Mouse (Mus musculus) heart, adult 18-20 months (tissue): ENCODE data around the gene Prkce. TPM values are rescaled to one million over a fixed set of nuclear protein-coding genes. Genes with fewer than 3 reads are reported as not detected.

Experiments
- DNase-seq, 2 experiments: peaks; one replicate each; pipeline ENCODE4 v3.0.0; 2021 to 2022; ENCODE audit warnings: mixed read lengths in 1 of 2
- total RNA-seq, 2 experiments: library from RNA; stranded (reverse); gene quantifications; 2 replicates each; pipeline ENCODE4 v1.2.3; 2021

Gene Prkce
- total RNA-seq, 2 experiments from 2014 or later, result 26.1 to 27.0 TPM

DNA sequence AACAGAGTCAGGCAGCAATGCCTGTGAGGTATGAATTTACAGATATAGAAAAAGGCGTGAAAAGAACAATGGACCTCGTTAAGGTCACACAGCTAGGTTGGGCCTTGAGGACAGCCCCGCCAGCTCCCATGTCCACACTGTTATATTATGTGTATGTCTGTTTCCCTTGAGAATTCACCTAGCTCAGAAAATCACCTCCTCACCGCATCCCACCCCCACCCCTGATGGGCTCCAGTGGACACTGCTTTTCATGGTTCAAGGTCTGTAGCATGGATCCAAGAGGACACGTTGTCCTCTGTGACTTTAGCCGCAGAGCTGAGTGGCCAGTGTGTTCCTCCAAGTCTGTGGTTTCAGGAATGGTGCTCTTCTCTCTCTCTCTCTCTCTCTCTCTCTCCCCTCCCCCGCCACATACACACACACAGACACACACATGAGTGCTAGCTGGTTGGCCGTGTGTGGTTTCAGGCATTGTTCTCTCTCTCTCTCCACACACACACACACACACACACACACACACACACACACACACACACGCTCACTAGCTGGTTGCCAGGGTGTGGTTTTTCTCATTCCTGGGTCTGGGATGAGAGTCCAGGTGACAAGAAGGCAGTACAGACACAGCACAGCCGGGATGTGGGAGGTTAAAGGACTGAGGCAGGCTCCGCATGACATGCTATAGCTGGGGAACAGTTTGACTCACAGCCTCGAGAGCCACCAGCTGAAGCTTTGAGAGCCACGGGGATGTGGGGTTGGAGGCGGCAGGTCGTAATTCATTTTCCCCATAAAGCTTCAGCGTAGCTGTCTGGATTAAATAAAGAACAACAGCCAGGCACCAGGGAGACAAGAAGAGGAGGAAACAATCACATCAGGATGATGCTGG lies 162.7 kb downstream of the Prkce start:
- no peak for DNase-seq

- no peak for DNase-seq
Measured at GRCm38 (mm10) chr17:86331835-86332234, 164.2 kb downstream of the Prkce start.

DNA sequence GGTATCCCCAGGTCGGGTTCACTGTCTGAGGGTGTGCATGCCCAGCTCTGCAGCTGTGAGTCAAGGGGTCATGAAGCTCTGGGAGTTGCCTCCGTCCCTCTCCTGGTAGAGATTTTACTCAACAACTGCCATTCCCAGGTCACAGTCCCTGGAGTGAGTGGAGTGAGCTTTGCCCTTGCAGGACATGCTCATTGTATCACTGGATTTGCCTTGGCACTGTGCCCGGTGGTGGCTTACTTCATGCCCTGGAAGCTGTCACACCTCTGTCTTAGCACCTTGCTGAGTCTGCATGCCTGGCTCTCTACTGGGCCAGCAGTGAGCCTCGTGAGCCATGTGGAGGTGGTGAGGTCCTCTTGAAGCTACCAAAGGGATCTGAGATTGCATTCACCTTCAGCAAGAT lies 167.4 kb downstream of the Prkce start:
- DNase-seq, result peak; percentile 74 to 77

- peak in 1 of 2 experiments; percentile 46 for DNase-seq
Measured at GRCm38 (mm10) chr17:86336652-86337073, 169.1 kb downstream of the Prkce start.

GRCm38 (mm10) chr17:86337076-86337475 lies 169.5 kb downstream of the Prkce start:
- peak; percentile 34 to 79 for DNase-seq

GRCm38 (mm10) chr17:86338328-86338727 lies 170.7 kb downstream of the Prkce start:
- no peak for DNase-seq

GRCm38 (mm10) chr17:86344032-86344431 lies 176.4 kb downstream of the Prkce start:
- DNase-seq, result no peak

GRCm38 (mm10) chr17:86345234-86346005 lies 177.8 kb downstream of the Prkce start:
- DNase-seq, result no peak

GRCm38 (mm10) chr17:86350236-86350635 lies 182.7 kb downstream of the Prkce start:
- DNase-seq, result peak; percentile 75 to 82

DNA sequence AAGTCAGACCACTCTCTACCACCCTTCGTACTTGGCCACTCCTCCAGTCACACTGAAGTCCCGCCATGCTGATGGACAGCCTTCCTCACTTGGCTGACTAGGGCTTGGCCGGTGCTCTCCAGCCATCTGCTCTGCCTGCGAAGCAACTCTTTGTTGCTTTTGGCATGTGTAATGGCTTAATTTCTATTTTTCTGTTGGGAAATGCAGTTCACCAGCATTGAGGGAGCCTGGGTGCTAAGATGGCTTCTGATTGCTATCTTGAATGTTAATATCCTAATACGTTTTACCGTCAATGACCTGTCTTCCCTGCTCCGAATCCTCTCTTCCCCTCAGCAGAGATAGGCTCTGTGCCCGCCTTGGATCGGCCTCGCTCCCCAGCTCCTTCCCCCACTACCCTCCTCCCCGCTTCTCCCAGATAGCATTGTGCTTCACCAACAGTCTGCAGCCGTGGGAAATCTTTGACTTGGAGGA lies 183.2 kb downstream of the Prkce start:
- DNase-seq, result peak; percentile 76 to 77

- DNase-seq, result no peak
Measured at GRCm38 (mm10) chr17:86351282-86351681, 183.7 kb downstream of the Prkce start.

DNA sequence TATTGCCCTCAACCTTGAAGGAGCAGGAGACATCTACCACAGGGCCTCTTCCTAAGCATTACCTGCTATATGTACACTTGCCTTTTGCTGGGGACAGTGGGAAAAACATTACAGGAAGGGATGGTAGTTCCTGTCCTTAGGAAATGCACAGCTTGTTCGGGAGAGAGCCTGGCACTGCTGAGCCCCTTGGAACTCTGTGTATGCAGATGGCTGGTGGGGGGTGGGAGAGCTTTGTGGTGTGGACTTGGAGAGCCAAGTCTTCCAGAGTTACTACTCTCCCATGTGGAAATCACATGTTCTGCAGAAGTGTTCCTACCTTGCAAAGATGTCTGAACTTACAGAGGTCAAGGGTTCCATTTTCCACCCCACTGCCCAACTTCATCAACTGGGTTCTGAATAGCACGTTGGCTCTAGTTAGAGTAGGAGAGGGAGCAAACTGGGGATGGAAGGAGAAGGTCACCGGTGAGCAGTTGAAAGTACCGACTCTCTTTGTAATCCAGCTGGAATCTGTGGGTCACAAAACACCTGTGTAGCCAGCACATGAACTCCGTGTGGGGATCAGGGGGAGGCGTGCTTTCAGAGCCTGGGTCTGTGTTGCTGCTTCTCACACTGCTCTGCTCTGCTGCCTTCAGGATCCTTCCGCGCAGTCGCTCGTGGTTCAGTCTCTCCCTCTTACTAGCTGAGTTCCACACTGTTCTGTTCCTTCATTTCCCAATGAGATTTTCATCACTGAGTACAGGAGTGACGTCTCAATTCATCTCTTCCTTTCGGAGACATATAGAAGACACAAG lies 184.9 kb downstream of the Prkce start:
- no peak for DNase-seq

DNA sequence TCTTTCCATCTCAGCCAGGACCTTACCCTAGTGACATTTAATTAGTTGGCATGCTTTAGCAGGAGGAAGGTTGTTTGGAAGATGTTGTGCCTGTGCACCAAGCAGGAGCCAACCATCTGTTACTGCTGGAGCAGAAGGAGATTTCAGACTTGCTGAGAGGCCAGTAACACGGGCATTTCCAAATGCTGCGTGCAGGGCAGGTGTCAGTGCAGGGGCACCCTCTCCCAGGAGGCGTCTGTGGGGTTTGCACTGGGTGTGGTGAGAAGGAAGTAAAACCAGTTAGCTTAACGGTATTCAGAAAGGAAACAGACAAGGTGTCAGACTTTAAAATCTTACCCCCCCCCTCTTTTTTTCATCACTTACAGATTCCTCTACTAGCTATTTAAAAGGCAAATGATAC lies 186.1 kb downstream of the Prkce start:
- no peak for DNase-seq

GRCm38 (mm10) chr17:86354101-86354500 lies 186.5 kb downstream of the Prkce start:
- no peak for DNase-seq

GRCm38 (mm10) chr17:86354896-86355295 lies 187.3 kb downstream of the Prkce start:
- DNase-seq, result no peak

GRCm38 (mm10) chr17:86355318-86355717 lies 187.7 kb downstream of the Prkce start:
- no peak for DNase-seq

DNA sequence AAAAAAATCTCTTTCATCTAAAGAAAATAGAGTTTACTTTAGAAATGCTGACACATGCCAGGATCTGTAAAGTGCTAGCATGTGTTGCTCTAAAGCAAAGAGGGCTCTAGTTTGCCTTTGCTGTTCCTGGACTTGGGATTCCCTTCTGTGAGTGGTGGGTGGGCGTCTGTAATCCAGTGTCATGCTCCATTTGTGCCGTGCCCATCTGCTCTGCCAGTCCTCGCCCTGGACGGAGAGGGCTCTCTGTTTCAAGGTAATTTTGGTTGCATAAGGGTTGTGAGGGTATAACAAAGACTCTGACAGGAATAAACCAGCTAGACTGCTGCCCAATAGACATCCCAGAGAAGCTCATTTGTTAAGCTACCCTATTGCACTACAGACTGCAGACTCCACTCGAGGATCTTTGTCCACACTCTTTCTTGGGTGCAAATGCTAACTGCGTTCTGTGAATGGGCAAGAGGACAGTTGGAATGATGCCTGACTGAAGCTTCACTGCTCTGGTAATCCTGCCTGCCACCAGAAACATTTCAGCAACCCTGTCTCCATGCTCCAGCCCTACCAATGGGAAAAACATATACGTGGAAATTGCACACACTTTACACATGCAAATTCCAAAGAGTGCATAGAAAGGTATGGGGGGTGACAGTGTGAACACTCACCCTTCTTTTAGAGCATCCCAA lies 188.3 kb downstream of the Prkce start:
- DNase-seq, result no peak

DNA sequence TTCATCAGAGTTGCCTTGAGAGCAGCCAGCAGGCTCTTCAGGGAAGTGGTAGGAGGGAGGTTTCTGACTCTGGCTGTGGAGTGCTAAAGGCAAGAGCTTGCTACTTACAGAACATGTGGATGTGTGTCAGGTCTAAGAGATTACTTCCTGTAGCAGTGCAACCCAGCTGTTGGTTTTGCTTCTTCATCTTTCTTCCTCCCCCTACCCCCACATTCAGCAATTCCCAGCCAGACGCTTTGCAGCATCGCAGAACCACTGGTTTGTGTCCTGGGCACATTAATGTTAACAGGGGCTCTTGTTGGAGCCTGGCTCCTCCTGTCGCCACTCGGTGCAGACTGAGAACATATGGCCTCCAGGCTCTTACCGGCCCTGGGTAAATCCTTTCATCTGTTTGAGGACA lies 190.8 kb downstream of the Prkce start:
- no peak for DNase-seq

DNA sequence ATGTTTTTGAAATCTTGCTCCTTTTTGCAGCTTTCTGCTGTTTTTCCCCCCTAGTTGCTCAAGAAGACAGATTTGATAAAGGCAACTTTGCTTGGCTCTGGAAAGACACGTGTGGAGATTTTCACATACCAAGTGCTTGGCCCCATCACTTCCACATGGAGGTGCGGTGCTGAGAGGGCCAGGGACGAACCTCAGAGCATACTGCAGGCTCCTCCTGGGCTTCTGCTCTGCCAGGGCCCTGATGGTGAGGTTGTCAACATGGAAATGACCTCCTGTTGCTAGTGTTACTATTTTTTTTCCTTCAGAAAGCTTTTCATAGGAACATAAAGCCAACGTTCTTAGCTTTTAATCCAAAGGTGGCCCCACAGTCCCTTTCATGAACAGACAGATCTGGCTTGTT lies 191.3 kb downstream of the Prkce start:
- DNase-seq, result no peak

- DNase-seq, result no peak
Measured at GRCm38 (mm10) chr17:86360849-86361248, 193.3 kb downstream of the Prkce start.

DNA sequence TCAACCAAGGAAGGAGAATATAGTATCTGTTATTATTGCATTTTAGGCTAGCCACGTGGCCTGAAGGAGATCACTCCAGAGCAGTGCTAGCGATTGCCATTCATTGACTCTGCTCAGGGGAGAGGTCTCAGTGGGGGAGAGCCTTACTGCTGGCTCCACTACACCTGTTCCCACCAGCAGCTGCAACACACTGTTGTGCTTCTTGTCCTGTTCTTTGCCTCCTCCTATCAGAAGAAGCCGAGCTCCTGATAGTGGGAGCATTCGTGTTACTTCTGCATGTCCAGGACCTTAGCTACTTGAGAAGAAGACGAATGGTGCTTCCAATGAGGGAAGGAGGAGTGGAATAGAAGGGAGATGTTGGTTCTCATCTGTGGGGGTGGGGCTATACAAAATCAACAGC lies 195.8 kb downstream of the Prkce start:
- DNase-seq, result no peak
